Mouse (Mus musculus) kidney, adult 2 months (tissue): ENCODE measurements around the gene Slc11a1. TPM values are rescaled to one million over a fixed set of nuclear protein-coding genes. Genes with fewer than 3 reads are reported as not detected.

Experiments used
- DNase-seq: peaks from one replicate; pipeline ENCODE4 v3.0.0; 2021
- H3K27ac ChIP-seq: fragments of 200-500 bp; 2 replicates; pipeline ENCODE4 v1.5.1; 2012; ENCODE audit warnings: low read depth, low read length, control low read depth, inconsistent platforms; ENCODE audit not compliant: insufficient read depth
- H3K27me3 ChIP-seq: fragments of 200-500 bp; replicated peaks from 2 replicates; pipeline ENCODE4 v1.6.1; 2012; ENCODE audit warnings: mild to moderate bottlenecking, moderate library complexity, low read length, inconsistent platforms; ENCODE audit not compliant: control insufficient read depth, insufficient read depth
- H3K36me3 ChIP-seq: fragments of 200-500 bp; 2 replicates; pipeline ENCODE4 v1.6.1; 2012; ENCODE audit warnings: mild to moderate bottlenecking, moderate library complexity, low read length, inconsistent platforms; ENCODE audit not compliant: control insufficient read depth, insufficient read depth
- H3K4me1 ChIP-seq: fragments of 200-500 bp; 2 replicates; pipeline ENCODE4 v1.6.1; 2011; ENCODE audit warnings: low read length; ENCODE audit not compliant: control insufficient read depth, insufficient read depth
- H3K4me3 ChIP-seq: fragments of 200-500 bp; 2 replicates; pipeline ENCODE4 v1.5.1; 2011; ENCODE audit warnings: mild to moderate bottlenecking, low read depth, low read length, control low read depth; ENCODE audit not compliant: insufficient read depth
- CTCF ChIP-seq: fragments of 200-500 bp; conservative IDR thresholded peaks from 2 replicates; pipeline ENCODE4 v1.5.1; 2011; ENCODE audit warnings: low read depth, mild to moderate bottlenecking, control low read depth, low read length, moderate library complexity, mixed read lengths; ENCODE audit not compliant: insufficient read depth, insufficient read length
- POLR2A ChIP-seq: fragments of 200-500 bp; IDR thresholded peaks from one replicate; pipeline ENCODE4 v1.6.1; 2011; ENCODE audit warnings: low read depth, low read length, control low read depth
- WGBS: fragments of 180-500 bp; shearing (Covaris S2); methylation state at CpG from one replicate; pipeline ENCODE4 v1.1.7; 2018; 5-methylcytosine and 5-hydroxymethylcytosine counted together
- polyA plus RNA-seq: library from polyadenylated mRNA; depleted of rRNA; stranded (reverse); fragments of >200 nt; gene quantifications from 2 replicates; pipeline ENCODE4 v1.2.3, GENCODE M21; 2012

The Slc11a1 gene
- polyA plus RNA-seq, 1 experiment = 13.4 TPM

- H3K4me3 ChIP-seq = peak overlapping the region; percentile 42
- TF ChIP-seq POLR2A (no peak), CTCF (peak; percentile 58)
- peak; percentile 82 for DNase-seq
- H3K27me3 ChIP-seq = no peaks in the 10 kb centered on the region
- peaks cover 4% of the 10 kb centered on the region; the same call in 1 of the 2 replicates for H3K4me1 ChIP-seq
- peak overlapping the region; percentile 80 for H3K27ac ChIP-seq
- WGBS = 4% methylated on average over 11 of the region's 11 CpGs
- H3K36me3 ChIP-seq = peaks cover 2% of the 10 kb centered on the region; the same call in 1 of the 2 replicates
Measured at GRCm38 (mm10) chr1:74397919-74398451, 23.0 kb downstream of the Slc11a1 start.

DNA sequence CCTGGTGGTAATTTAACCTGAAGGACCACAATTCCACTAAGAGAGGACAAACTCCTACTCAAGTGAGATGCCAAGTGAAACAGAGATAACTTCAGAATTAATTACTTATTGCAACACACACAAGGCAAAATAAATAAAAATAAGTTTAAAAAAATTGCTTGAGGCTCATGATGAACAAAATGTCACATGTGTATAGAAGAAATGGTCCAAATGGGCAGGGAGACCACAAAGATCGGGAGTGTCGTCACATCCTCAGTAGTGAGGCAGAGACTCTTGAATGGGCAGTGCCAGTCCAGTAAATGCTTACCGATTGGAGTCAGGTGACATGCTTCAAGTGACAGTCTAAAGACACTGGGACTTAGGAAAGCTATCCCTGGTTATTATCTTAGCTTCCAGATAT is 25.5 kb downstream of the Slc11a1 start:
- 72% methylated on average over 3 of the region's 3 CpGs for WGBS
- H3K4me3 ChIP-seq = no peak overlapping the region
- H3K27ac ChIP-seq = no peak overlapping the region
- DNase-seq = peak; percentile 35
- H3K4me1 ChIP-seq = peaks cover 5% of the 10 kb centered on the region; the same call in 1 of the 2 replicates
- TF ChIP-seq POLR2A = no peak
- no peak for TF ChIP-seq CTCF
- no peaks in the 10 kb centered on the region for H3K36me3 ChIP-seq
- no peaks in the 10 kb centered on the region for H3K27me3 ChIP-seq

DNA sequence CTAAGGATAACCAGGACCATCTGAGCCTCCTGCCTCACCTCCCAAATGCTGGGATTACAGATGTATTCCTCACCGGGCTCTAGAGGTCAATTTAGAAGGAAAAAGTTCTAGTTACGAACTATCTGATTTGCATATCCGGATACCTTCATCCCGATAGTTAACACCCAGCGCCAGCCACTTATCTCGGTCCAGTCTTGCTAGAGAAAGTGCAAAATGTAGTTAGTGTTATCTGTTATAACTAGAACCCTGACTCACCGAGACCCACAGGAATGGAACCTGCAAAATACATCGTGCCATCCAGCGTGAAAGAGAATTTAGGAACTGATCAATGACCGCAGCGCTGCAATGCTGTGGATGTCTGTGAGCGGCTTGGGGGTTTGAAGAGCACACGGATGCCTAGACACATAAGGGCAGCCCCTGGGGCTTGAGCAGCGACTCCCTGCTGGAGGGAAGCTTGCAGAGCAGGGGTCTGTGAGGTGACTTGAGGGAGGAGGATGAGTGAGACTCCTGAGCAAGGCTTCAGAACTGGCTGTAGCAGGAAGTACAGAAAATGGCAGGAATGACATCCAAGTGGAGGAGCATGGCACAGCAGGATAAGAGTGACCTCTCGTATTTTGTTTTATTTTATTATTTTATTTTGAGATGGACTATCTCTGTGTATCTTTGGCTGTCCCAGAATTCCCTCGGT is 26.2 kb downstream of the Slc11a1 start:
- TF ChIP-seq POLR2A = no peak
- TF ChIP-seq CTCF = no peak
- no peak overlapping the region for H3K4me3 ChIP-seq
- no peaks in the 10 kb centered on the region for H3K36me3 ChIP-seq
- WGBS = 62% methylated on average over 16 of the region's 16 CpGs
- H3K4me1 ChIP-seq = peaks cover 5% of the 10 kb centered on the region; the same call in 1 of the 2 replicates
- no peaks in the 10 kb centered on the region for H3K27me3 ChIP-seq
- H3K27ac ChIP-seq = no peak overlapping the region
- DNase-seq = no peak

GRCm38 (mm10) chr1:74404206-74404605 is 29.2 kb downstream of the Slc11a1 start:
- H3K4me3 ChIP-seq = no peak overlapping the region
- H3K4me1 ChIP-seq = peaks cover 3% of the 10 kb centered on the region; the same call in 1 of the 2 replicates
- peak; percentile 63 for DNase-seq
- no peaks in the 10 kb centered on the region for H3K27me3 ChIP-seq
- WGBS = 51% methylated on average over 4 of the region's 4 CpGs
- no peaks in the 10 kb centered on the region for H3K36me3 ChIP-seq
- no peak for TF ChIP-seq POLR2A
- TF ChIP-seq CTCF = no peak
- peak overlapping the region; percentile 51 for H3K27ac ChIP-seq

- H3K27ac ChIP-seq = peak within 1 kb of the TSS; percentile 67
- WGBS = 31% methylated on average over 15 of the region's 15 CpGs
- peak; percentile 74 for DNase-seq
- TF ChIP-seq CTCF (no peak), POLR2A (no peak)
- no peaks in the 10 kb centered on the region for H3K27me3 ChIP-seq
- no peaks in the 10 kb centered on the region for H3K36me3 ChIP-seq
- peak within 1 kb of the TSS; percentile 73 for H3K4me3 ChIP-seq
- peaks cover 7% of the 10 kb centered on the region; the same call in 1 of the 2 replicates for H3K4me1 ChIP-seq
Measured at GRCm38 (mm10) chr1:74408589-74409504, 33.9 kb downstream of the Slc11a1 start, which contains the start of gene Vil1. Vil1 (plus strand) TSS chr1:74409376.

GRCm38 (mm10) chr1:74411753-74412325 is 36.8 kb downstream of the Slc11a1 start:
- Histone ChIP-seq H3K27me3 (no peaks in the 10 kb centered on the region), H3K36me3 (no peaks in the 10 kb centered on the region), H3K27ac (no peak overlapping the region), H3K4me1 (peaks cover 4% of the 10 kb centered on the region; the same call in 1 of the 2 replicates), H3K4me3 (no peak overlapping the region)
- TF ChIP-seq POLR2A = no peak
- no peak for TF ChIP-seq CTCF
- no peak for DNase-seq
- WGBS = 63% methylated on average over 2 of the region's 2 CpGs
